In genomic region chr7:80341793-80342192, GRCm38 (mm10) we compare ENCODE assay signal across 23 mouse cellular contexts. TPM values are rescaled to one million over a fixed set of nuclear protein-coding genes. Genes with fewer than 3 reads are reported as not detected.
DNase-seq lines count a peak whose midpoint lies in the region; ATAC-seq lines count a peak whose summit lies in the region.
"Had no signal": no experiment of that assay in that cellular context is flagged by ENCODE, and none has a peak within 500 bp of the region (broad histone marks: within the 10 kb centered on the region; RNA-seq: fewer than 3 reads in every experiment).

No protein-coding gene starts in this region.

- H3K36me3 ChIP-seq in midbrain, embryonic 10.5 days = peaks cover 20% of the 10 kb centered on the region
- peaks cover 2% of the 10 kb centered on the region; the same call in 1 of the 2 replicates for H3K36me3 ChIP-seq in midbrain, embryonic 16.5 days (ENCODE audit: control insufficient read depth, insufficient read depth, low read length)
- H3K36me3 ChIP-seq in hindbrain, embryonic 16.5 days (ENCODE audit: control insufficient read depth, insufficient read depth, low read length) = no peaks in the 10 kb centered on the region
- 0 out of 2 replicates have a peak, but pooled peaks cover 3% of the 10 kb centered on the region for H3K36me3 ChIP-seq in intestine, embryonic 16.5 days (ENCODE audit: control insufficient read depth, insufficient read depth, low read length)

- H3K9me3 ChIP-seq in midbrain, embryonic 10.5 days (replicated peaks) = no peaks in the 10 kb centered on the region
- H3K9me3 ChIP-seq in midbrain, embryonic 16.5 days (replicated peaks; ENCODE audit: control insufficient read depth, low read length, poor library complexity, severe bottlenecking) = no peaks in the 10 kb centered on the region
- H3K9me3 ChIP-seq in hindbrain, embryonic 16.5 days (ENCODE audit: control insufficient read depth, low read length) = no peaks in the 10 kb centered on the region; the same call in 1 of the 2 replicates
- no peaks in the 10 kb centered on the region for H3K9me3 ChIP-seq in intestine, embryonic 16.5 days (ENCODE audit: control insufficient read depth, low read length)
- H3K9me3 ChIP-seq: embryonic facial prominence, embryonic 12.5 days; forebrain, embryonic 12.5 days; limb, embryonic 12.5 days; liver, embryonic 13.5 days; neural tube, embryonic 12.5 days had no signal

- DNase-seq in cerebellum, adult 9-11 months = peak; percentile 65
- DNase-seq in cerebellum, adult 11 months = no peak
- DNase-seq in midbrain, embryonic 10.5 days (ENCODE audit: low spot score) = no peak
- DNase-seq in MEL-GATA-1-ER (ENCODE audit: extremely low read depth, low read depth) = peak; percentile 22
- DNase-seq in right cerebral cortex, postnatal 4 days = no peak
- DNase-seq: adrenal gland, adult 2 months; cerebellum, postnatal 14 days; gastrocnemius, postnatal 36 days; heart, postnatal 4 days; kidney, adult 9 months; liver, embryonic 13.5 days; lung, adult 2 months; lung, postnatal 14 days; right cerebral cortex, postnatal 14 days; spleen, adult 18-20 months had no signal

- WGBS in midbrain, embryonic 10.5 days = 78% methylated on average over 7 of the region's 7 CpGs
- WGBS in midbrain, embryonic 16.5 days = 59% methylated on average over 7 of the region's 7 CpGs
- WGBS in hindbrain, embryonic 16.5 days = 63% methylated on average over 7 of the region's 7 CpGs
- 77% methylated on average over 7 of the region's 7 CpGs for WGBS in intestine, embryonic 16.5 days

- ATAC-seq in midbrain, embryonic 16.5 days = no peak
- no peak for ATAC-seq in hindbrain, embryonic 16.5 days
- no peak for ATAC-seq in intestine, embryonic 16.5 days
- ATAC-seq: CD4-positive, CD25-positive, alpha-beta regulatory T cell, adult 4 months had no signal

- H3K4me3 ChIP-seq in midbrain, embryonic 10.5 days = no peak overlapping the region
- H3K4me3 ChIP-seq in midbrain, embryonic 16.5 days (ENCODE audit: low read depth, low read length) = no peak overlapping the region
- no peak overlapping the region for H3K4me3 ChIP-seq in hindbrain, embryonic 16.5 days (ENCODE audit: low read length)
- no peak overlapping the region for H3K4me3 ChIP-seq in intestine, embryonic 16.5 days (ENCODE audit: low read length)
- H3K4me3 ChIP-seq: embryonic facial prominence, embryonic 12.5 days; forebrain, embryonic 12.5 days; neural tube, embryonic 12.5 days had no signal

- H3K4me1 ChIP-seq in midbrain, embryonic 10.5 days = peaks cover 55% of the 10 kb centered on the region
- H3K4me1 ChIP-seq in midbrain, embryonic 16.5 days (ENCODE audit: control insufficient read depth, insufficient read depth, low read length) = peaks cover 48% of the 10 kb centered on the region
- peaks cover 34% of the 10 kb centered on the region for H3K4me1 ChIP-seq in hindbrain, embryonic 16.5 days (ENCODE audit: control insufficient read depth, insufficient read depth, low read depth, low read length)
- peaks cover 26% of the 10 kb centered on the region for H3K4me1 ChIP-seq in intestine, embryonic 16.5 days (ENCODE audit: control insufficient read depth, insufficient read depth, low read length)

- H3K4me2 ChIP-seq in midbrain, embryonic 16.5 days (ENCODE audit: low read length) = no peak overlapping the region
- no peak overlapping the region for H3K4me2 ChIP-seq in hindbrain, embryonic 16.5 days (ENCODE audit: low read length)
- H3K4me2 ChIP-seq in intestine, embryonic 16.5 days (ENCODE audit: low read depth, low read length) = no peak overlapping the region

- 0 out of 2 replicates have a peak overlapping the region, but pooled peaks have one; percentile 9 for H3K27ac ChIP-seq in midbrain, embryonic 10.5 days (replicated peaks)
- no peak overlapping the region for H3K27ac ChIP-seq in midbrain, embryonic 16.5 days (ENCODE audit: low read length)
- peak overlapping the region; percentile 9; the same call in 1 of the 2 replicates for H3K27ac ChIP-seq in hindbrain, embryonic 16.5 days (ENCODE audit: low read depth, low read length)
- H3K27ac ChIP-seq in intestine, embryonic 16.5 days (ENCODE audit: low read length) = no peak overlapping the region
- H3K27ac ChIP-seq: neural tube, embryonic 12.5 days had no signal

- peaks cover 16% of the 10 kb centered on the region for H3K27me3 ChIP-seq in midbrain, embryonic 10.5 days (ENCODE audit: low read depth, poor library complexity, severe bottlenecking)
- no peaks in the 10 kb centered on the region for H3K27me3 ChIP-seq in midbrain, embryonic 16.5 days (ENCODE audit: control insufficient read depth, insufficient read depth, low read depth, low read length)
- H3K27me3 ChIP-seq in hindbrain, embryonic 16.5 days (replicated peaks; ENCODE audit: control insufficient read depth, insufficient read depth, low read length) = no peaks in the 10 kb centered on the region
- no peaks in the 10 kb centered on the region for H3K27me3 ChIP-seq in intestine, embryonic 16.5 days (replicated peaks; ENCODE audit: control insufficient read depth, insufficient read depth, low read length)
- H3K27me3 ChIP-seq: embryonic facial prominence, embryonic 12.5 days; forebrain, embryonic 12.5 days; limb, embryonic 12.5 days; liver, embryonic 13.5 days; neural tube, embryonic 12.5 days had no signal

- no peak overlapping the region for H3K9ac ChIP-seq in midbrain, embryonic 16.5 days (ENCODE audit: low read depth, low read length)
- no peak overlapping the region for H3K9ac ChIP-seq in hindbrain, embryonic 16.5 days (ENCODE audit: low read depth, low read length)
- no peak overlapping the region for H3K9ac ChIP-seq in intestine, embryonic 16.5 days (ENCODE audit: low read depth, low read length)
- H3K9ac ChIP-seq: embryonic facial prominence, embryonic 12.5 days; limb, embryonic 12.5 days; neural tube, embryonic 12.5 days had no signal

RNA-seq across cellular contexts. Expression of gene Unc45a, which starts 1.0 kb away (rescaled TPM):
- polyA plus RNA-seq in midbrain, embryonic 10.5 days (2016; fragmentation: Nextera tagmentation; extraction: Ambion mirVana) = 42.3 and 46.7 TPM in 2 replicates
- 61.9 and 62.6 TPM in 2 replicates for polyA plus RNA-seq in midbrain, embryonic 16.5 days (2015; fragmentation: Nextera tagmentation; extraction: Ambion mirVana)
- 57.0 and 65.7 TPM in 2 replicates for polyA plus RNA-seq in hindbrain, embryonic 16.5 days (2015; fragmentation: Nextera tagmentation; extraction: Ambion mirVana)
- polyA plus RNA-seq in intestine, embryonic 16.5 days (2015; fragmentation: Nextera tagmentation; extraction: Ambion mirVana) = 35.0 and 38.5 TPM in 2 replicates

RNA-seq across cellular contexts. Expression of gene Hddc3, which starts 1.1 kb away (rescaled TPM):
- polyA plus RNA-seq in midbrain, embryonic 10.5 days (2016; fragmentation: Nextera tagmentation; extraction: Ambion mirVana) = 24.8 and 24.9 TPM in 2 replicates
- polyA plus RNA-seq in midbrain, embryonic 16.5 days (2015; fragmentation: Nextera tagmentation; extraction: Ambion mirVana) = 23.3 and 27.7 TPM in 2 replicates
- 21.3 and 26.7 TPM in 2 replicates for polyA plus RNA-seq in hindbrain, embryonic 16.5 days (2015; fragmentation: Nextera tagmentation; extraction: Ambion mirVana)
- 15.1 and 18.7 TPM in 2 replicates for polyA plus RNA-seq in intestine, embryonic 16.5 days (2015; fragmentation: Nextera tagmentation; extraction: Ambion mirVana)

RNA-seq across cellular contexts. Expression of gene Rccd1, which starts 17.5 kb away (rescaled TPM):
- polyA plus RNA-seq in midbrain, embryonic 10.5 days (2016; fragmentation: Nextera tagmentation; extraction: Ambion mirVana) = 12.6 and 13.4 TPM in 2 replicates
- polyA plus RNA-seq in midbrain, embryonic 16.5 days (2015; fragmentation: Nextera tagmentation; extraction: Ambion mirVana) = 10.6 and 10.7 TPM in 2 replicates
- 9.9 and 11.5 TPM in 2 replicates for polyA plus RNA-seq in hindbrain, embryonic 16.5 days (2015; fragmentation: Nextera tagmentation; extraction: Ambion mirVana)
- polyA plus RNA-seq in intestine, embryonic 16.5 days (2015; fragmentation: Nextera tagmentation; extraction: Ambion mirVana) = 7.9 and 8.3 TPM in 2 replicates

RNA-seq across cellular contexts. Expression of gene Man2a2, which starts 29.4 kb away (rescaled TPM):
- 15.7 and 18.4 TPM in 2 replicates for polyA plus RNA-seq in midbrain, embryonic 10.5 days (2016; fragmentation: Nextera tagmentation; extraction: Ambion mirVana)
- polyA plus RNA-seq in midbrain, embryonic 16.5 days (2015; fragmentation: Nextera tagmentation; extraction: Ambion mirVana) = 25.2 and 25.8 TPM in 2 replicates
- 20.7 and 24.4 TPM in 2 replicates for polyA plus RNA-seq in hindbrain, embryonic 16.5 days (2015; fragmentation: Nextera tagmentation; extraction: Ambion mirVana)
- 8.0 and 10.0 TPM in 2 replicates for polyA plus RNA-seq in intestine, embryonic 16.5 days (2015; fragmentation: Nextera tagmentation; extraction: Ambion mirVana)

RNA-seq across cellular contexts. Expression of gene Fes, which starts 46.0 kb away (rescaled TPM):
- 9.1 and 11.8 TPM in 2 replicates for polyA plus RNA-seq in midbrain, embryonic 10.5 days (2016; fragmentation: Nextera tagmentation; extraction: Ambion mirVana)
- polyA plus RNA-seq in midbrain, embryonic 16.5 days (2015; fragmentation: Nextera tagmentation; extraction: Ambion mirVana) = 2.7 and 3.4 TPM in 2 replicates
- 3.8 and 4.9 TPM in 2 replicates for polyA plus RNA-seq in hindbrain, embryonic 16.5 days (2015; fragmentation: Nextera tagmentation; extraction: Ambion mirVana)
- polyA plus RNA-seq in intestine, embryonic 16.5 days (2015; fragmentation: Nextera tagmentation; extraction: Ambion mirVana) = 10.9 and 11.6 TPM in 2 replicates

Comparison
In these comparisons a context has a peak if more than half of its experiments do, and no peak if none do; other contexts are left out.
1. DNase-seq: peak in cerebellum, adult 9-11 months (single experiment) and MEL-GATA-1-ER (single experiment); none in cerebellum, adult 11 months (single experiment), midbrain, embryonic 10.5 days (single experiment) and right cerebral cortex, postnatal 4 days (single experiment).
2. H3K27ac ChIP-seq: peak in midbrain, embryonic 10.5 days (single experiment) and hindbrain, embryonic 16.5 days (single experiment); none in midbrain, embryonic 16.5 days (single experiment) and intestine, embryonic 16.5 days (single experiment).